Mouse (Mus musculus) hindbrain, postnatal 0 days (tissue): ENCODE data around the gene Phlpp1. TPM values are rescaled to one million over a fixed set of nuclear protein-coding genes. Genes with fewer than 3 reads are reported as not detected.

ENCODE experiments used
- ATAC-seq: fragments of 200-750 bp; cut with Nextera tagmentation; 2 replicates; pipeline ENCODE4 v1.8.0; 2017; ENCODE audit warnings: mild to moderate bottlenecking, moderate TSS enrichment, moderate library complexity
- DNase-seq: peaks from one replicate; pipeline ENCODE4 v3.0.0-alpha.2; 2015; ENCODE audit warnings: low spot score
- H3K27ac ChIP-seq: fragments of 300-500 bp; sonication (generic); 2 replicates; pipeline ENCODE4 v1.5.1; 2014; ENCODE audit warnings: mild to moderate bottlenecking
- H3K27me3 ChIP-seq: fragments of 300-500 bp; sonication (generic); 2 replicates; pipeline ENCODE4 v1.6.1; 2014; ENCODE audit warnings: low read length, mixed read lengths; ENCODE audit not compliant: insufficient read depth
- H3K36me3 ChIP-seq: fragments of 300-500 bp; sonication (generic); 2 replicates; pipeline ENCODE4 v1.6.1; 2014; ENCODE audit warnings: low read length, mixed read lengths; ENCODE audit not compliant: insufficient read depth
- H3K4me1 ChIP-seq: fragments of 300-500 bp; sonication (generic); 2 replicates; pipeline ENCODE4 v1.6.1; 2014; ENCODE audit warnings: antibody characterized with exemption, low read length, mixed read lengths; ENCODE audit not compliant: insufficient read depth
- H3K4me2 ChIP-seq: fragments of 300-500 bp; sonication (generic); 2 replicates; pipeline ENCODE4 v1.6.1; 2014; ENCODE audit warnings: low read depth, mild to moderate bottlenecking, low read length, moderate library complexity, mixed read lengths
- H3K4me3 ChIP-seq: fragments of 300-500 bp; sonication (generic); 2 replicates; pipeline ENCODE4 v1.5.1; 2014; ENCODE audit warnings: low read length
- H3K9ac ChIP-seq: fragments of 300-500 bp; sonication (generic); replicated peaks from 2 replicates; pipeline ENCODE4 v1.6.1; 2014; ENCODE audit warnings: mild to moderate bottlenecking, low read length, moderate library complexity, mixed read lengths
- H3K9me3 ChIP-seq: fragments of 300-500 bp; sonication (generic); 2 replicates; pipeline ENCODE4 v1.6.1; 2016; ENCODE audit warnings: low read length, mixed read lengths
- CTCF ChIP-seq: IDR thresholded peaks from 2 replicates; pipeline ENCODE4 v1.5.1; 2016; ENCODE audit warnings: antibody characterized with exemption, control low read depth, low read depth
- WGBS: fragments of 180-500 bp; shearing (Covaris S2); extraction: QIAGEN DNeasy Blood & Tissue Kit; methylation state at CpG from one replicate; pipeline ENCODE4 v1.1.7; 2014; 5-methylcytosine and 5-hydroxymethylcytosine counted together
- polyA plus RNA-seq: library from polyadenylated mRNA; unstranded; fragments of >200 nt; fragmentation: Nextera tagmentation; extraction: Ambion mirVana; gene quantifications from 2 replicates; pipeline ENCODE4 v1.2.1, GENCODE M21; 2015
- total RNA-seq: library from RNA; depleted of rRNA; stranded (reverse); fragments of >200 nt; gene quantifications from 2 replicates; pipeline ENCODE4 v1.2.3, GENCODE M21; 2014

Phlpp1 gene
- total and polyA plus RNA-seq, 2 experiments from 2014 or later, result 6.0 to 38.0 TPM

DNA sequence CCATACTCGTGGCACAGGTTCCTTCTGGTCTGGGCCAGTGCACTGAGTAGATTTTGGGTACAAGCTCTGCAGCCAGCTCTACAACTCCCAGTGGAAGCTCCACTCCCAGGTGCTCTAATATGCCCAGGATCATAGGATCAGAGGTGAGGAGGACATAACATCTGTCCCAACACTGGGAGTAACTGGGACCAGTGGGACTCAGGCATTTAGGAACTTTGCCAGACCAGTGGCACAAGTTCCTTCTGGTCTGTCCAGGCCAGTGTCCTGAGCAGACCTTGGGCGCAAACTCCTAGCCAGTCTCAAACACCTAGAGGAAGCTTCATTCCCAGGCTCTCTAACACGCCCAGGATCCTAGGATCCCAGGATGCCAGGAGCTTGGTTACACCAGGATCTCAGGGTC is 72.7 kb downstream of the Phlpp1 start:
- no peak overlapping the region for H3K4me3 ChIP-seq
- H3K9me3 ChIP-seq, result no peaks in the 10 kb centered on the region
- 86% methylated on average over 3 of the region's 3 CpGs for WGBS
- no peak for TF ChIP-seq CTCF
- H3K27ac ChIP-seq, result no peak overlapping the region
- DNase-seq, result no peak
- H3K36me3 ChIP-seq, result no peaks in the 10 kb centered on the region
- no peak overlapping the region for H3K4me2 ChIP-seq
- H3K27me3 ChIP-seq, result no peaks in the 10 kb centered on the region
- H3K9ac ChIP-seq, result no peak overlapping the region
- no peak for ATAC-seq
- H3K4me1 ChIP-seq, result peaks cover 13% of the 10 kb centered on the region

DNA sequence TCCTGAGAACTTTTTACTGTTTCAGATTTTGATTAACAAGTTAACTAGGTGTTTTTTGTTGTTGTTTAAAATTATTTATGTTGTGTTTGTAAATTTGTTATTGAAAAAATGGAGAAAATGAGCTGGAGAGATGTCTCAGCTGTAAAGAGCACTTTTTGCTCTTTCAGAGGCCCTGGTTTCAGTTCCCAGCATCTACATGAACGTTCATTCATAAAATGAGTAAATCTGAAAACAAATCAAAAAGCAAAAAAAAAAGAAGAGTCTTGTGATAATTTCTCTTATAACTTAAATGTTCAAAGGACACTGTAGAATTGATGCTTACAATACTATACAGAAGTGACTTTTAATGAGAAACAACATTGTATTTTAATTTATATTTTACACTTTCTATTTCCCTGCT is 82.5 kb downstream of the Phlpp1 start:
- ATAC-seq, result no peak

GRCm38 (mm10) chr1:106257176-106257575 is 85.6 kb downstream of the Phlpp1 start:
- Histone ChIP-seq H3K27me3 (no peaks in the 10 kb centered on the region), H3K9ac (no peak overlapping the region), H3K4me3 (no peak overlapping the region), H3K9me3 (no peaks in the 10 kb centered on the region), H3K4me1 (no peaks in the 10 kb centered on the region), H3K27ac (no peak overlapping the region), H3K36me3 (no peaks in the 10 kb centered on the region), H3K4me2 (no peak overlapping the region)
- WGBS, result 74% methylated on average over 1 of the region's 1 CpGs
- ATAC-seq (no peak), DNase-seq (no peak)
- no peak for TF ChIP-seq CTCF

More for the DNA sequence above, 82.5 kb downstream of the Phlpp1 start:
- no peak overlapping the region for H3K4me3 ChIP-seq
- H3K4me1 ChIP-seq, result no peaks in the 10 kb centered on the region
- H3K9ac ChIP-seq, result no peak overlapping the region
- no peak overlapping the region for H3K4me2 ChIP-seq
- DNase-seq, result no peak
- H3K27ac ChIP-seq, result no peak overlapping the region
- no peaks in the 10 kb centered on the region for H3K9me3 ChIP-seq
- no peaks in the 10 kb centered on the region for H3K27me3 ChIP-seq
- 100% methylated on average over 1 of the region's 1 CpGs for WGBS
- TF ChIP-seq CTCF, result no peak
- H3K36me3 ChIP-seq, result no peaks in the 10 kb centered on the region

GRCm38 (mm10) chr1:106268028-106268799 is 96.7 kb downstream of the Phlpp1 start:
- Histone ChIP-seq H3K27ac (no peak overlapping the region), H3K27me3 (no peaks in the 10 kb centered on the region), H3K9me3 (no peaks in the 10 kb centered on the region), H3K4me2 (no peak overlapping the region), H3K36me3 (no peaks in the 10 kb centered on the region), H3K4me3 (no peak overlapping the region), H3K4me1 (no peaks in the 10 kb centered on the region), H3K9ac (no peak overlapping the region)
- no peak for TF ChIP-seq CTCF
- 91% methylated on average over 6 of the region's 6 CpGs for WGBS
- DNase-seq, result no peak
- no peak for ATAC-seq

DNA sequence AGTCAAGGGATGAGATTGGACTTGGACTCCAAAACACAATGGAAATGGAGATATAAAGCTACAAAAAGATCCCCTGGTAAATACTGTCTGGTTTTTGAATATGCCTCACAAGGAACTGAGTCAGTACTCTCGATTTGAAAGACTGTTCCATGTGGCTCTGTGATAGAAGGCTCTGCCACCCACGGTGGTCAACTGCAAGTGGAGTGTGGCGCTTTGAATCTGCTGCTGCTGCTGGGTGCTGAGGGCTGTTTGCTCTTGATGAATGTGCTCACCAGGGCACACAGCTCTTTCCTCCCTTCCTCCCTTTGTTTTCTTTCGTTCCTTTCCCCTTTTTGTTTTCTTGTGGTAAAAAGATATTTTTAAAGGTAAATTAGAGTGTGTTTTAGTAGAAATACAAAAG is 97.8 kb downstream of the Phlpp1 start:
- H3K27me3 ChIP-seq, result no peaks in the 10 kb centered on the region
- no peak overlapping the region for H3K27ac ChIP-seq
- no peak overlapping the region for H3K4me3 ChIP-seq
- H3K9ac ChIP-seq, result no peak overlapping the region
- 44% methylated on average over 4 of the region's 4 CpGs for WGBS
- DNase-seq (no peak), ATAC-seq (no peak)
- no peaks in the 10 kb centered on the region for H3K9me3 ChIP-seq
- H3K4me2 ChIP-seq, result no peak overlapping the region
- TF ChIP-seq CTCF, result no peak
- H3K4me1 ChIP-seq, result no peaks in the 10 kb centered on the region
- H3K36me3 ChIP-seq, result no peaks in the 10 kb centered on the region

GRCm38 (mm10) chr1:106272916-106273315 is 101.4 kb downstream of the Phlpp1 start:
- TF ChIP-seq CTCF, result no peak
- no peak for ATAC-seq
- H3K4me1 ChIP-seq, result peaks cover 4% of the 10 kb centered on the region; the same call in 1 of the 2 replicates
- H3K27me3 ChIP-seq, result no peaks in the 10 kb centered on the region
- no peak overlapping the region for H3K9ac ChIP-seq
- DNase-seq, result no peak
- no peaks in the 10 kb centered on the region for H3K9me3 ChIP-seq
- H3K27ac ChIP-seq, result no peak overlapping the region
- 51% methylated on average over 2 of the region's 2 CpGs for WGBS
- no peaks in the 10 kb centered on the region for H3K36me3 ChIP-seq
- H3K4me3 ChIP-seq, result no peak overlapping the region
- no peak overlapping the region for H3K4me2 ChIP-seq

- Histone ChIP-seq H3K4me1 (peaks cover 4% of the 10 kb centered on the region; the same call in 1 of the 2 replicates), H3K36me3 (no peaks in the 10 kb centered on the region), H3K9me3 (no peaks in the 10 kb centered on the region), H3K4me3 (no peak overlapping the region), H3K4me2 (no peak overlapping the region), H3K27ac (no peak overlapping the region), H3K9ac (no peak overlapping the region), H3K27me3 (no peaks in the 10 kb centered on the region)
- no peak for ATAC-seq
- 80% methylated on average over 6 of the region's 6 CpGs for WGBS
- no peak for DNase-seq
- no peak for TF ChIP-seq CTCF
Measured at GRCm38 (mm10) chr1:106273801-106274200, 102.2 kb downstream of the Phlpp1 start.
